Mouse (Mus musculus): Measurements from ENCODE around the gene Brwd3. TPM values are rescaled to one million over a fixed set of nuclear protein-coding genes. Genes with fewer than 3 reads are reported as not detected.

Brwd3 gene
- 2.8 TPM in 2 replicates for polyA plus RNA-seq (2015; fragmentation: Nextera tagmentation; extraction: Ambion mirVana)

DNA sequence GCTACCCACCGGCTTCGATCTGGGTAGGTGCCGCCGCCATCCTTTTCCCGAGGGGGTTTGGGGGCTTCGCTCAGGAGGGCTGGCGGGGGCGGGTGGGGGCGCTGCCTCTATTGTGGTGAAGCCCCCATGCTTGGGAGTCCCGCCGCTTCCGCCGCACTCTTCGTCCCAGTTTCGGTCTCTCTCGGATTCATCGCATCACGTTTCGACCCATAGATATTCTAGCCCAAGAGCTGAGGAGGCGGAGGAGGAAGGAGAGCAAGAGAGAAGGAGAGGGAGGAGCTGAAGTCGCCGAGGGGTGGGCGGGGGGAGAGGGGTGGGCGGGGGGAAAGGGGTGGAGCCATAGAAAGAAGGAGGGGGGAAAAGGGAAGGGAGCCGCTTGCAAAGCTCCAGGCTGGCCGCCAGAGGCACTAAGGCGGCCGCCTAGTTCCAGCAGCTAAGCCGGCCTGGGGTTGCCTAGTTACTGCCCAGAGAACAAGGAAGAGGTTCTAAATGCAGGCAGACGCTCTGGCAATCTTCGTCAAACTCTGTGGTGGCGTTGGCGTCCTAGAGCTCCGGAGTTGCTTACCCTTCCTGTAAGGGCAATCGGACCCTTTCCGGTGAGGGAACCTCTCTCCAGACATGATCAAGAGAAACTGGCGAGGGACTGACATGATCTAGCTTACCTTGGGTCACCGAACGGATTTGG is at the start of gene Brwd3:
Brwd3 (minus strand) TSS at position 283 of the 685 bp plus-strand sequence.
- Histone ChIP-seq H3K9me3 (no peaks in the 10 kb centered on the region), H3K27me3 (no peaks in the 10 kb centered on the region)
- 17% methylated on average over 34 of the region's 39 CpGs for WGBS

DNA sequence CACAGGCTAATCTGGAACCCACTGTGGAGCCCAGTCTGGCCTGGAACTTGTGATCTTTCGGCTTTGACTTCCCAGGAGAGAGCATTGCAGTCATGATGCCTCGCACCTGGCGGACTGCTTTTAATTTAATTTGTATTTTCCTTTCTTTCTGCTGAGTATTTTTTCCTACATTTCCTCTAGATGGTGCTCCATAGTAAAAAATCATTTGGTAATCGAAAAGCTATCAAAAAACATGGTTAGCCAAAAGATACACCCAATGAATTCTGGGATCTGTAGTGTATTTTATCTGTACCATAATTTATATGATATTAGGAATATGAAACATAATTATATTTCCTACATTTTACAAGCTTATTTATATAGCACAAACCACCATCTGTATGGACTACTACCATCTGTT is 28.5 kb upstream of the Brwd3 start:
- WGBS: 79% methylated on average over 4 of the region's 4 CpGs
- no peak for ATAC-seq (ENCODE audit: low read depth)
- Histone ChIP-seq H3K9ac (no peak overlapping the region), H3K4me1 (replicated peaks) (no peaks in the 10 kb centered on the region), H3K27ac (replicated peaks) (no peak overlapping the region), H3K9me3 (no peaks in the 10 kb centered on the region), H3K36me3 (no peaks in the 10 kb centered on the region), H3K27me3 (no peaks in the 10 kb centered on the region), H3K4me3 (no peak overlapping the region), H3K4me2 (no peak overlapping the region)

More for the DNA sequence above, at the start of gene Brwd3:
- ATAC-seq (ENCODE audit: low read depth): peak; percentile 96
- H3K4me3 ChIP-seq: peak within 1 kb of the TSS; percentile 59
- peak within 1 kb of the TSS; percentile 56 for H3K4me2 ChIP-seq
- peak within 1 kb of the TSS; percentile 85 for H3K27ac ChIP-seq (replicated peaks)
- H3K4me1 ChIP-seq (replicated peaks): no peaks in the 10 kb centered on the region
- H3K9ac ChIP-seq: peak within 1 kb of the TSS; percentile 76
- H3K36me3 ChIP-seq: no peaks in the 10 kb centered on the region

- no peak overlapping the region for H3K4me3 ChIP-seq
- H3K27ac ChIP-seq (replicated peaks): no peak overlapping the region
- H3K4me1 ChIP-seq (replicated peaks): no peaks in the 10 kb centered on the region
- ATAC-seq (ENCODE audit: low read depth): no peak
- no peaks in the 10 kb centered on the region for H3K27me3 ChIP-seq
- no peaks in the 10 kb centered on the region for H3K9me3 ChIP-seq
- no peak overlapping the region for H3K9ac ChIP-seq
- no peak overlapping the region for H3K4me2 ChIP-seq
- no peaks in the 10 kb centered on the region for H3K36me3 ChIP-seq
- WGBS: 89% methylated on average over 2 of the region's 2 CpGs
Observed at GRCm38 (mm10) chrX:108842705-108843104, 8.5 kb upstream of the Brwd3 start.

GRCm38 (mm10) chrX:108836416-108836815 is 2.2 kb upstream of the Brwd3 start:
- H3K4me1 ChIP-seq (replicated peaks): no peaks in the 10 kb centered on the region
- H3K9ac ChIP-seq: no peak overlapping the region
- WGBS: 92% methylated on average over 2 of the region's 2 CpGs
- H3K27ac ChIP-seq (replicated peaks): no peak overlapping the region
- no peaks in the 10 kb centered on the region for H3K9me3 ChIP-seq
- no peak for ATAC-seq (ENCODE audit: low read depth)
- no peaks in the 10 kb centered on the region for H3K27me3 ChIP-seq
- no peaks in the 10 kb centered on the region for H3K36me3 ChIP-seq
- no peak overlapping the region for H3K4me3 ChIP-seq
- no peak overlapping the region for H3K4me2 ChIP-seq

DNA sequence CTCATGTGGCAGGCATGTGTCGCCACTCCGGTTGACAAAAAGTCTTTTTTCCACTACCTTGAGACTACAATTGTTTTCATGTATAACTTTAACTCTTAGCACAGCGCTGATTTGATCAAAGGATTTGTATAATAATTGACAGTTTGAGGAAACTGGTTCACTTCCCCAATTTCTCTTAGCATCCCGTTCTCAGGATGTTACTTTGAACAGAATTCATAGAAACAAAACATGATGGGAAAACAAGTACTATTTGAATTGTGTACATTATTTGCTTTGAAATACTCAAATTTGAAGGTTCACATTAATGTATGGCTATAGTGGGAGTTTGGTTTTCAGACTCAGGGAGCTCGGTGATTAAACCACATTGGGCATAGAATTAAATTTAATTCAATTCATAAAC is 1.1 kb upstream of the Brwd3 start:
- ATAC-seq (ENCODE audit: low read depth): no peak

GRCm38 (mm10) chrX:108833381-108834020 is 671 bp downstream of the Brwd3 start:
- H3K9me3 ChIP-seq: no peaks in the 10 kb centered on the region
- H3K4me2 ChIP-seq: peak overlapping the region; percentile 56
- peak overlapping the region; percentile 85 for H3K27ac ChIP-seq (replicated peaks)
- peak overlapping the region; percentile 59 for H3K4me3 ChIP-seq
- H3K9ac ChIP-seq: peak overlapping the region; percentile 76
- WGBS: 16% methylated on average over 21 of the region's 21 CpGs
- no peaks in the 10 kb centered on the region for H3K36me3 ChIP-seq
- no peaks in the 10 kb centered on the region for H3K4me1 ChIP-seq (replicated peaks)
- H3K27me3 ChIP-seq: no peaks in the 10 kb centered on the region
- ATAC-seq (ENCODE audit: low read depth): peak; percentile 68

More for the DNA sequence above, 1.1 kb upstream of the Brwd3 start:
- Histone ChIP-seq H3K9me3 (no peaks in the 10 kb centered on the region), H3K4me2 (peak overlapping the region; percentile 53), H3K4me3 (peak overlapping the region; percentile 59), H3K4me1 (replicated peaks) (no peaks in the 10 kb centered on the region), H3K9ac (no peak overlapping the region), H3K27me3 (no peaks in the 10 kb centered on the region), H3K27ac (replicated peaks) (no peak overlapping the region), H3K36me3 (no peaks in the 10 kb centered on the region)
- 72% methylated on average over 5 of the region's 5 CpGs for WGBS

DNA sequence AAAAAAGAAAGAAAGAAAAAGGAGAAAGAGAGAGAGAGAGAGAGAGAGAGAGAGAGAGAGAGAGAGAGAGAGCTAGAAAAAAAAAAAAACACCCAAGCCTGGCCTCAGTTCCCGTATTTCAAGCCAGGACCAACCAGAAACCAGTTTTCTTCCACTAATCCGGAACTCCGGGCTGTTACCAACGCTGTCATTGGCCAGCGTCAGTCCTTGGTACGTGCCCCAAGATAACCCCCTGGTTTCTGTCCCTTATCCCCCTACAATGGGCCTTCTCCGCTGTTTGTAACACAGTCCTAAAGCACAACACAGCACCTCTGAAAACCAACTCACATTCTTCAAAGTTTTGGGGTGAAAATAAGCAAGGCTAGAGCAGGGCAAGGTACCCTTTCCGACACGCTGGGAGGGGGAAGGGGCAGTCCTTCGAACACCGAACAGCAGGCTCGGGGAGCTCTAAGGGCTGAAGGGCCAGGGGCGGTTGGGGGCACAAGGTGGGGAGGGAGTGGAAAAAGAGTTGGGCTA is 1.4 kb downstream of the Brwd3 start:
- WGBS: 17% methylated on average over 13 of the region's 13 CpGs

DNA sequence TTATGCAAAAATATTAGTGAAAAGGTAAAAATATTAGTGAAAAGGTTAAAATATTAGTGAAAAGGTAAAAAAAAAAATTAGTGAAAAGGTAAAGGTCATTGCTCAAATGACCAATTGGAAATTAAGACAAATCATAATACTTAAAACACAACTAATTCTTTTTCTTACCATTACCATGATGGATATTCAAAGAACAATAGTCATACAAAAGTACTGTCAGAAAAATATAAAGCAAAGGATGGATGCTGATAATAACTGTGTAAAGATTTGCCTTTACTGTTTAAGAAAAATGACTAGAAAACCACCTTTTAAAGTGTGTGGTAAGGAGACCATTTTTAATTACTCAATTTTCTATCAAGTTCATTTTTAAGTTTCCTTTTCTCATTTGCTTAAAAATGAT is 2.9 kb downstream of the Brwd3 start:
- H3K9me3 ChIP-seq: no peaks in the 10 kb centered on the region
- no peak overlapping the region for H3K9ac ChIP-seq

More for the DNA sequence above, 1.4 kb downstream of the Brwd3 start:
- Histone ChIP-seq H3K4me3 (peak overlapping the region; percentile 59), H3K4me2 (peak overlapping the region; percentile 56), H3K36me3 (no peaks in the 10 kb centered on the region), H3K27me3 (no peaks in the 10 kb centered on the region), H3K9ac (peak overlapping the region; percentile 76), H3K9me3 (no peaks in the 10 kb centered on the region), H3K27ac (replicated peaks) (peak overlapping the region; percentile 85), H3K4me1 (replicated peaks) (no peaks in the 10 kb centered on the region)
- ATAC-seq (ENCODE audit: low read depth): peak; percentile 57

GRCm38 (mm10) chrX:108828111-108828510 is 6.1 kb downstream of the Brwd3 start:
- no peaks in the 10 kb centered on the region for H3K9me3 ChIP-seq
- H3K4me1 ChIP-seq (replicated peaks): no peaks in the 10 kb centered on the region
- ATAC-seq (ENCODE audit: low read depth): no peak
- H3K4me3 ChIP-seq: no peak overlapping the region
- no peak overlapping the region for H3K27ac ChIP-seq (replicated peaks)
- 76% methylated on average over 2 of the region's 2 CpGs for WGBS
- H3K9ac ChIP-seq: no peak overlapping the region
- no peak overlapping the region for H3K4me2 ChIP-seq
- peaks cover 3% of the 10 kb centered on the region for H3K36me3 ChIP-seq
- no peaks in the 10 kb centered on the region for H3K27me3 ChIP-seq

More for the DNA sequence above, 2.9 kb downstream of the Brwd3 start:
- Histone ChIP-seq H3K4me2 (no peak overlapping the region), H3K4me1 (replicated peaks) (no peaks in the 10 kb centered on the region), H3K27me3 (no peaks in the 10 kb centered on the region), H3K27ac (replicated peaks) (no peak overlapping the region), H3K36me3 (no peaks in the 10 kb centered on the region), H3K4me3 (no peak overlapping the region)
- ATAC-seq (ENCODE audit: low read depth): no peak

GRCm38 (mm10) chrX:108797268-108797667 is 36.9 kb downstream of the Brwd3 start:
- WGBS: 80% methylated on average over 3 of the region's 3 CpGs
- Histone ChIP-seq H3K27ac (replicated peaks) (no peak overlapping the region), H3K36me3 (no peaks in the 10 kb centered on the region), H3K4me1 (replicated peaks) (no peaks in the 10 kb centered on the region), H3K4me2 (no peak overlapping the region), H3K27me3 (no peaks in the 10 kb centered on the region), H3K4me3 (no peak overlapping the region), H3K9me3 (no peaks in the 10 kb centered on the region), H3K9ac (no peak overlapping the region)
- no peak for ATAC-seq (ENCODE audit: low read depth)

GRCm38 (mm10) chrX:108783724-108784123 is 50.4 kb downstream of the Brwd3 start:
- no peak overlapping the region for H3K4me3 ChIP-seq
- no peak overlapping the region for H3K4me2 ChIP-seq
- H3K27me3 ChIP-seq: no peaks in the 10 kb centered on the region
- H3K9me3 ChIP-seq: no peaks in the 10 kb centered on the region
- H3K36me3 ChIP-seq: 0 out of 2 replicates have a peak, but pooled peaks cover 3% of the 10 kb centered on the region
- no peak overlapping the region for H3K27ac ChIP-seq (replicated peaks)
- no peaks in the 10 kb centered on the region for H3K4me1 ChIP-seq (replicated peaks)
- 97% methylated on average over 4 of the region's 4 CpGs for WGBS
- ATAC-seq (ENCODE audit: low read depth): no peak
- H3K9ac ChIP-seq: no peak overlapping the region

- Histone ChIP-seq H3K4me1 (replicated peaks) (no peaks in the 10 kb centered on the region), H3K4me3 (no peak overlapping the region), H3K9me3 (no peaks in the 10 kb centered on the region), H3K27me3 (no peaks in the 10 kb centered on the region), H3K36me3 (no peaks in the 10 kb centered on the region), H3K27ac (replicated peaks) (no peak overlapping the region), H3K9ac (no peak overlapping the region), H3K4me2 (no peak overlapping the region)
- ATAC-seq (ENCODE audit: low read depth): no peak
Observed at GRCm38 (mm10) chrX:108731755-108732154, 102.4 kb downstream of the Brwd3 start.
